ENCODE assay signal across 9 mouse cellular contexts in the genomic region with DNA sequence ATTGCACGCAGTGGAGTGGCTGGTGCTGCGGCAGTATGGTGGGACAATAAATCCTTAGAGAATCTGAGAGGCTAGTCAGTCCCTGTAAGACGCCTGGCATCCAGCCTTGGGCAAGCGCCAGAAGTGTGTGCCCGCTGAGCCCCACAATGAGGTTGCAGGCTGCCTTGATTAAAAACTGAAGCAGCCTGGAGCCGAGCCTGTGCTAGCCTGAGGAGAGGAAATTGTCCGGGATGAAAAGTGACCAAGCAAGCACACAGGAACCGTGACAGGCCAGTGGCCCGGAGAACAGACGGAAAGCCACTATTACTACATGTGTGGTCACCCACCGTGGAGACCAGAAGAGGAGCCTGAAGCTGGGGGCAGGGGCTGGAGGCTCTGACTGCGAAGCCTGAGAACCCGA. TPM values are rescaled to one million over a fixed set of nuclear protein-coding genes. Genes with fewer than 3 reads are reported as not detected.
DNase-seq lines count a peak whose midpoint lies in the region; ATAC-seq lines count a peak whose summit lies in the region.
"Had no signal": no experiment of that assay in that cellular context is flagged by ENCODE, and none has a peak within 500 bp of the region (broad histone marks: within the 10 kb centered on the region; RNA-seq: fewer than 3 reads in every experiment).

No protein-coding gene starts in this region.

- no peak overlapping the region for H3K9ac ChIP-seq in kidney, embryonic 14.5 days (ENCODE audit: low read depth, low read length)
- no peak overlapping the region for H3K9ac ChIP-seq in embryonic facial prominence, embryonic 13.5 days

- no peaks in the 10 kb centered on the region for H3K27me3 ChIP-seq in kidney, embryonic 14.5 days (ENCODE audit: control insufficient read depth, insufficient read depth, low read length)
- H3K27me3 ChIP-seq in embryonic facial prominence, embryonic 13.5 days, result no peaks in the 10 kb centered on the region

- intact Hi-C loops in heart, postnatal 14 days (cut with DNase I), result no loop called here

- WGBS in kidney, embryonic 14.5 days, result 46% methylated on average over 13 of the region's 13 CpGs
- WGBS in embryonic facial prominence, embryonic 13.5 days, result 33% methylated on average over 13 of the region's 13 CpGs

- no peak for DNase-seq in kidney, adult 18-20 months
- peak; percentile 77 for DNase-seq in adrenal gland, postnatal 25 days
- DNase-seq in layer of hippocampus, adult 9-11 months, result peak; percentile 60
- no peak for DNase-seq in embryo, embryonic 10.5 days (ENCODE audit: low spot score)
- DNase-seq in heart, postnatal 14 days, result no peak
- no peak for DNase-seq in heart, adult 9 months (ENCODE audit: low spot score in 2 of 2)

- peaks cover 2% of the 10 kb centered on the region; the same call in 1 of the 2 replicates for H3K36me3 ChIP-seq in kidney, embryonic 14.5 days (ENCODE audit: control insufficient read depth, insufficient read depth, low read length)
- peaks cover 25% of the 10 kb centered on the region for H3K36me3 ChIP-seq in embryonic facial prominence, embryonic 13.5 days

- H3K4me1 ChIP-seq in kidney, embryonic 14.5 days (ENCODE audit: control insufficient read depth, insufficient read depth, low read length), result peaks cover 17% of the 10 kb centered on the region
- H3K4me1 ChIP-seq in embryonic facial prominence, embryonic 13.5 days, result peaks cover 22% of the 10 kb centered on the region

- H3K27ac ChIP-seq in kidney, embryonic 14.5 days (ENCODE audit: low read depth, low read length), result peak overlapping the region; percentile 76
- H3K27ac ChIP-seq in embryonic facial prominence, embryonic 13.5 days, result peak overlapping the region; percentile 89

- no peak overlapping the region for H3K4me3 ChIP-seq in kidney, embryonic 14.5 days (ENCODE audit: low read length)
- H3K4me3 ChIP-seq in embryonic facial prominence, embryonic 13.5 days, result no peak overlapping the region
- H3K4me3 ChIP-seq: erythroblast, embryonic 14.5 days had no signal

- H3K4me2 ChIP-seq in kidney, embryonic 14.5 days (replicated peaks; ENCODE audit: low read depth, low read length), result no peak overlapping the region
- peak overlapping the region; percentile 22; the same call in 1 of the 2 replicates for H3K4me2 ChIP-seq in embryonic facial prominence, embryonic 13.5 days

- no peaks in the 10 kb centered on the region for H3K9me3 ChIP-seq in kidney, embryonic 14.5 days (ENCODE audit: control insufficient read depth, low read length)
- H3K9me3 ChIP-seq in embryonic facial prominence, embryonic 13.5 days, result 0 out of 2 replicates have a peak, but pooled peaks cover under 1% of the 10 kb centered on the region

- peak; percentile 70 for ATAC-seq in kidney, embryonic 14.5 days (ENCODE audit: low FRiP score, low TSS enrichment)
- peak; percentile 48 for ATAC-seq in embryonic facial prominence, embryonic 13.5 days (ENCODE audit: insufficient number of reproducible peaks, insufficient read depth, low FRiP score, low TSS enrichment, low read depth)

RNA-seq across cellular contexts. Expression of gene Cmtm7, which starts 14.6 kb away (rescaled TPM):
- 92.7 and 108 TPM in 2 replicates for polyA plus RNA-seq in kidney, embryonic 14.5 days (2014; fragmentation: Nextera tagmentation; extraction: Ambion mirVana)
- total RNA-seq in adrenal gland, postnatal 25 days (2021), result 31.6 and 39.7 TPM in 2 replicates
- polyA plus RNA-seq in embryonic facial prominence, embryonic 13.5 days (2015; fragmentation: Nextera tagmentation; extraction: Ambion mirVana), result 104 and 114 TPM in 2 replicates
- 10 to 100 TPM; 14.9 to 21.4 TPM for total RNA-seq in heart, postnatal 14 days (2021)

RNA-seq across cellular contexts. Expression of gene Cmtm6, which starts 36.1 kb away (rescaled TPM):
- polyA plus RNA-seq in kidney, embryonic 14.5 days (2014; fragmentation: Nextera tagmentation; extraction: Ambion mirVana), result 25.0 and 53.0 TPM in 2 replicates
- total RNA-seq in adrenal gland, postnatal 25 days (2021), result 71.8 and 80.4 TPM in 2 replicates
- polyA plus RNA-seq in embryonic facial prominence, embryonic 13.5 days (2015; fragmentation: Nextera tagmentation; extraction: Ambion mirVana), result 32.6 and 38.3 TPM in 2 replicates
- 10 to 100 TPM; 28.4 to 30.4 TPM for total RNA-seq in heart, postnatal 14 days (2021)

Comparison
In these comparisons a context has a peak if more than half of its experiments do, and no peak if none do; other contexts are left out.
1. DNase-seq: peak in adrenal gland, postnatal 25 days (single experiment) and layer of hippocampus, adult 9-11 months (single experiment); none in kidney, adult 18-20 months (single experiment), embryo, embryonic 10.5 days (single experiment), heart, postnatal 14 days (0 of 2) and heart, adult 9 months (0 of 2).